Mouse (Mus musculus): ENCODE data around the gene Fzd1. TPM values are rescaled to one million over a fixed set of nuclear protein-coding genes. Genes with fewer than 3 reads are reported as not detected.
A peak's percentile ranks its signal among the peaks of the same experiment; 100 is the strongest.

Gene Fzd1
- 1.6 and 1.9 TPM in 2 replicates for polyA plus RNA-seq (2011; ENCODE audit: insufficient read depth, insufficient read length, low read depth, missing spikeins)

GRCm38 (mm10) chr5:4757902-4758301, at the start of gene Fzd1:
TSS of gene Fzd1 (minus strand) at chr5:4758035.
- TF ChIP-seq CTCF (IDR thresholded peaks at IDR 0.05; ENCODE audit: low read depth, low read length): no peak
- TF ChIP-seq POLR2A (IDR thresholded peaks at IDR 0.05; ENCODE audit: insufficient read depth, low read length): no peak
- 0 out of 2 replicates have a peak, but pooled peaks have one; percentile 29 for TF ChIP-seq EP300 (IDR thresholded peaks at IDR 0.05; ENCODE audit: insufficient read depth, low read depth, low read length)
- Histone ChIP-seq H3K36me3 (ENCODE audit: control insufficient read depth, insufficient read depth, low read length, poor library complexity, severe bottlenecking) (no peaks in the 10 kb centered on the region), H3K9ac (ENCODE audit: low read depth, poor library complexity, severe bottlenecking) (peak within 1 kb of the TSS; percentile 57), H3K4me1 (ENCODE audit: control insufficient read depth, insufficient read depth, low read length) (no peaks in the 10 kb centered on the region), H3K4me3 (ENCODE audit: low read depth, low read length) (peak within 1 kb of the TSS; percentile 67), H3K27ac (ENCODE audit: insufficient read depth, low read length) (no peak within 1 kb of the TSS), H3K27me3 (ENCODE audit: control insufficient read depth, insufficient read depth, low read length, poor library complexity, severe bottlenecking) (peaks cover 6% of the 10 kb centered on the region; the same call in 1 of the 2 replicates), H3K9me3 (replicated peaks; ENCODE audit: control insufficient read depth, insufficient read depth, low read length, poor library complexity, severe bottlenecking) (no peaks in the 10 kb centered on the region)

DNA sequence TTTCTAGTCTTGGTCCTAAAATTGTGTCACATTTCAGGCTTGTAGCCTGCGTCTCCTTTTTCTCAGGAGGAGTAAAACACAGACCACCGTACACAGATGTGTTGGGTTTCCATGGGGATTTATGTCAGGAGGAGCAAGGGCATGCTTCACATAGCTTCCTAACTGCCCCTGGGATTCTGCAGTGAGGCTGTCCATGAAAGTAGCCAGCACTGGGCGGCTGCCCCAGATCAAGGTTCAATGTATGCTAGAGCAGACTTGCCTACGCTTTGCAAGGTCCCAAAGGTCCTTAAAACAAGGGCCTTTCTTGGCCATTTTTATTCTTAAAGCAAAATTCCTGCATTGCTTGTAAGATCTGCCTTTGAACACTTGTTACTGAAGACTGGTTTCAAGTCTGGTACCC, 47.4 kb upstream of the Fzd1 start:
- H3K36me3 ChIP-seq (ENCODE audit: control insufficient read depth, insufficient read depth, low read length, poor library complexity, severe bottlenecking): no peaks in the 10 kb centered on the region
- no peak overlapping the region for H3K27ac ChIP-seq (ENCODE audit: insufficient read depth, low read length)
- no peak overlapping the region for H3K4me3 ChIP-seq (ENCODE audit: low read depth, low read length)
- H3K4me1 ChIP-seq (ENCODE audit: control insufficient read depth, insufficient read depth, low read length): no peaks in the 10 kb centered on the region
- no peaks in the 10 kb centered on the region for H3K27me3 ChIP-seq (ENCODE audit: control insufficient read depth, insufficient read depth, low read length, poor library complexity, severe bottlenecking)
- no peak for TF ChIP-seq EP300 (IDR thresholded peaks at IDR 0.05; ENCODE audit: insufficient read depth, low read depth, low read length)
- no peak for TF ChIP-seq POLR2A (IDR thresholded peaks at IDR 0.05; ENCODE audit: insufficient read depth, low read length)
- TF ChIP-seq CTCF (IDR thresholded peaks at IDR 0.05; ENCODE audit: low read depth, low read length): no peak
- H3K9ac ChIP-seq (ENCODE audit: low read depth, poor library complexity, severe bottlenecking): no peak overlapping the region
- no peaks in the 10 kb centered on the region for H3K9me3 ChIP-seq (replicated peaks; ENCODE audit: control insufficient read depth, insufficient read depth, low read length, poor library complexity, severe bottlenecking)

DNA sequence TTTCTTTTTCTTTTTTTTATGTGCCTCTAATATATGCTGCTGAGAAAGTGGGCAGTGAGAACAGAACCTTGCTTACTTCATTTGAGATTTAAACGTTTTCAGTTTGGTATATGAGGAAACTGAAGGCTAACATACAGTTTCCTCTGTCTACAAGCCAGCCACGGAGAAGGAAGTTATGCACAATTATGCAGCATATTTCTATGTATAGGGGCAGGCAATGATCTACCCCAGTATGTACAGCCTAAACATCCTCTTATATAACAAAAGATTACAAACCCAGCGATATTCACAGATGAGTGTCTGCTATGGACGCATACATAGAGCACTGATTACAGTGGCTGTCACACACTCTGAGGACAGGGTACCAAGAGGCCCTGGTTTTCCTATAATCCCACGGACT, 45.9 kb upstream of the Fzd1 start:
- no peaks in the 10 kb centered on the region for H3K36me3 ChIP-seq (ENCODE audit: control insufficient read depth, insufficient read depth, low read length, poor library complexity, severe bottlenecking)
- no peaks in the 10 kb centered on the region for H3K27me3 ChIP-seq (ENCODE audit: control insufficient read depth, insufficient read depth, low read length, poor library complexity, severe bottlenecking)
- no peaks in the 10 kb centered on the region for H3K9me3 ChIP-seq (replicated peaks; ENCODE audit: control insufficient read depth, insufficient read depth, low read length, poor library complexity, severe bottlenecking)
- TF ChIP-seq POLR2A (IDR thresholded peaks at IDR 0.05; ENCODE audit: insufficient read depth, low read length): no peak
- no peak for TF ChIP-seq EP300 (IDR thresholded peaks at IDR 0.05; ENCODE audit: insufficient read depth, low read depth, low read length)
- TF ChIP-seq CTCF (IDR thresholded peaks at IDR 0.05; ENCODE audit: low read depth, low read length): no peak
- no peaks in the 10 kb centered on the region for H3K4me1 ChIP-seq (ENCODE audit: control insufficient read depth, insufficient read depth, low read length)
- no peak overlapping the region for H3K4me3 ChIP-seq (ENCODE audit: low read depth, low read length)
- H3K9ac ChIP-seq (ENCODE audit: low read depth, poor library complexity, severe bottlenecking): no peak overlapping the region
- H3K27ac ChIP-seq (ENCODE audit: insufficient read depth, low read length): no peak overlapping the region

DNA sequence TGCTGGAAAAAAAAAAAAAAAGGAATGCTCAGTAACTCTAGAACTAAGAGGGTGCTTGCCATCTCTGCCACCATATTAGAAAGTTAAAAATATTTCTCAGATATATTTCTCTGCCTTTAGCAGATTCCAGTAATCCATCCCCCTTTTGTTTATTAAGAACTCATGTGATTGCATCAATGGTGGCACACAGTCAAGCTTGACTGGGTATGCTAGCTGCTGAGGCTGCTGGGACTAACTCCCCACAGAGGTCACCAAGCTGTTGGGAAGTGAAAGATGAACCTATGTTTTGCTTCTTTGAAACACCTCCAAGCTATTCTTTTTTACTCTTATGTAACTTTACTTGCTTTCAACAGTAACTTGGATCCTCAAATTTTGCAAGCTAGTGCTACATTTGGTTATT, 44.1 kb upstream of the Fzd1 start:
- TF ChIP-seq POLR2A (IDR thresholded peaks at IDR 0.05; ENCODE audit: insufficient read depth, low read length) (no peak), CTCF (IDR thresholded peaks at IDR 0.05; ENCODE audit: low read depth, low read length) (no peak), EP300 (IDR thresholded peaks at IDR 0.05; ENCODE audit: insufficient read depth, low read depth, low read length) (no peak)
- Histone ChIP-seq H3K9me3 (replicated peaks; ENCODE audit: control insufficient read depth, insufficient read depth, low read length, poor library complexity, severe bottlenecking) (no peaks in the 10 kb centered on the region), H3K4me3 (ENCODE audit: low read depth, low read length) (no peak overlapping the region), H3K27ac (ENCODE audit: insufficient read depth, low read length) (no peak overlapping the region), H3K27me3 (ENCODE audit: control insufficient read depth, insufficient read depth, low read length, poor library complexity, severe bottlenecking) (no peaks in the 10 kb centered on the region), H3K36me3 (ENCODE audit: control insufficient read depth, insufficient read depth, low read length, poor library complexity, severe bottlenecking) (no peaks in the 10 kb centered on the region), H3K4me1 (ENCODE audit: control insufficient read depth, insufficient read depth, low read length) (no peaks in the 10 kb centered on the region), H3K9ac (ENCODE audit: low read depth, poor library complexity, severe bottlenecking) (no peak overlapping the region)

DNA sequence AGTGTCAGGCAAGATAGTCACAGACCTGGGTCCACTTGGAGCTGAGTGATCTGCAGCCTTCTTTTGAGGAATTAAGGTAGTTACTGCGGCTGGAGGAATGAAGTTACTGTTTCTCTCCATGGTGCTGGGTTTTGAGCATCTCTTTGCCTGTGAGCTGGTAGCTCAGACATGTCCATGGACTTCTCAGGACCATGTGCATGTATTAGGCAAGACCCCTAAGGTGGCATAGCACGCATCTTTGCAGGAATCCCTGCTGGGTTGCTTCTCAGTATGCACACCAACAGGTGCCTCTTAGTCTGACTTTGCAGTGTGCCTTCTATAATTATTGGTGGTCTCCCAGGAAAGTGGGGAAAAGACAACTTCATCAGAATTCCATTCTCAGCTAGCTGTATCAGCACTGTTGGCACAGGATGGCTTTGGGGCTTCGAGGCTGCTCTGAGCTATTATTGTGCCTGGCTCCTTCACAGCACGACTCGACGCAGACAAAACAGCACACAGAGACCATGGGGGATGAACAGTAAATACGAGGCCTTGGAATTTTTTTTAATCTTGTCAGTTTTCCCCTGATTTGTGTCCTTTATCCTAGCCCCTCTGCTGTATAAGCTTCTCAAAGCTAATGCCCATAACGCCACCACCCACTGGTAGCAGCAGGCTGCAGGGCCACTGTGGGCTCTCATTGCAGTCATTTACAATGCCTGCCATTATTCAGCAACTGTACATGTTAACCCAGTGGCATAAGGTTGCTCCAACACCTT, 43.4 kb upstream of the Fzd1 start:
- Histone ChIP-seq H3K9me3 (replicated peaks; ENCODE audit: control insufficient read depth, insufficient read depth, low read length, poor library complexity, severe bottlenecking) (no peaks in the 10 kb centered on the region), H3K27me3 (ENCODE audit: control insufficient read depth, insufficient read depth, low read length, poor library complexity, severe bottlenecking) (no peaks in the 10 kb centered on the region), H3K36me3 (ENCODE audit: control insufficient read depth, insufficient read depth, low read length, poor library complexity, severe bottlenecking) (no peaks in the 10 kb centered on the region), H3K27ac (ENCODE audit: insufficient read depth, low read length) (no peak overlapping the region), H3K4me3 (ENCODE audit: low read depth, low read length) (no peak overlapping the region), H3K4me1 (ENCODE audit: control insufficient read depth, insufficient read depth, low read length) (no peaks in the 10 kb centered on the region), H3K9ac (ENCODE audit: low read depth, poor library complexity, severe bottlenecking) (no peak overlapping the region)
- no peak for TF ChIP-seq EP300 (IDR thresholded peaks at IDR 0.05; ENCODE audit: insufficient read depth, low read depth, low read length)
- no peak for TF ChIP-seq CTCF (IDR thresholded peaks at IDR 0.05; ENCODE audit: low read depth, low read length)
- no peak for TF ChIP-seq POLR2A (IDR thresholded peaks at IDR 0.05; ENCODE audit: insufficient read depth, low read length)

GRCm38 (mm10) chr5:4791219-4791618, 33.4 kb upstream of the Fzd1 start:
- Histone ChIP-seq H3K27ac (ENCODE audit: insufficient read depth, low read length) (no peak overlapping the region), H3K36me3 (ENCODE audit: control insufficient read depth, insufficient read depth, low read length, poor library complexity, severe bottlenecking) (no peaks in the 10 kb centered on the region), H3K9ac (ENCODE audit: low read depth, poor library complexity, severe bottlenecking) (no peak overlapping the region), H3K9me3 (replicated peaks; ENCODE audit: control insufficient read depth, insufficient read depth, low read length, poor library complexity, severe bottlenecking) (no peaks in the 10 kb centered on the region), H3K27me3 (ENCODE audit: control insufficient read depth, insufficient read depth, low read length, poor library complexity, severe bottlenecking) (no peaks in the 10 kb centered on the region), H3K4me3 (ENCODE audit: low read depth, low read length) (no peak overlapping the region), H3K4me1 (ENCODE audit: control insufficient read depth, insufficient read depth, low read length) (no peaks in the 10 kb centered on the region)
- TF ChIP-seq CTCF (IDR thresholded peaks at IDR 0.05; ENCODE audit: low read depth, low read length) (no peak), EP300 (IDR thresholded peaks at IDR 0.05; ENCODE audit: insufficient read depth, low read depth, low read length) (no peak), POLR2A (IDR thresholded peaks at IDR 0.05; ENCODE audit: insufficient read depth, low read length) (no peak)
